Mouse (Mus musculus): ENCODE data around the gene Cers6. TPM values are rescaled to one million over a fixed set of nuclear protein-coding genes. Genes with fewer than 3 reads are reported as not detected.
A peak's percentile ranks its signal among the peaks of the same experiment; 100 is the strongest.

Gene Cers6
- total RNA-seq, 4 experiments from 2014 or later, result 4.4 to 11.7 (median 7.1) TPM

DNA sequence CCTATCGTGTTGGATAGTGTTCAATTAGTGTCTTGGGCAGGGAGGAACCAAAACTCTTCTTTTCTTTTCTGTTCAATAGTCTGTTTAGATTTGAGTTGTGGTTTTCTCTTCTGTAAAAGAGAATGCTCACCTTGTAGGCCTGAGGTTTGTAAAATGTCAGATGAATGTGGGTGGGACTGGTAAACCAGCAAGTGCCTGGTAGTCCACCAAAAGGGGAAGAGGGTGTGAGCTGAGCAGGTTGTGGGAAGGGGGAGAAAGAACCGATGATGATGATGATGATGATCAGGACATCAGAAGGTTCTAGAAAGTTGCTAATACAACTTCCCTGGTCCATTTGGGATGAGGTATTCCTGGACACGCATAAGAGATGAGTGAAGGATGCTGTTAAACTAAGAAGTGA is 55.1 kb downstream of the Cers6 start:
- DNase-seq (ENCODE audit: low spot score), result no peak

DNA sequence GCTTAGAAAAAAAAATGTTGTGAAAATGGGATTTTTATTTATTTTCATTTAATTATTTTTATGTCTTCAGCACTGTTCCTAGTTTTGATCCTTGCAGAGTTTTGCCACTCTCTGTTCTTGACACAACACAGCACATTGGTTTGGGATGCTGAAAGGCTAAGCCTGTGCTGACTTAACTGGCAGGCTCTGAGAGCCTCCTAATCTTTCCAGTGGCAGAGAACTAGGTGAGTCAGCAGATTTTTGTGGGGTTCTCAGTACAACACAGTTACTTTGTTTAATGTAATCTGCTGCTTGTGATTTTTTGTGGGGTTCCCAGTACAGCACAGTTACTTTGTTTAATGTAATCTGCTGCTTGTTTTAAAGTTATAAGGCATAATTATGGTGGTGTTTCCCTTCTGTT is 55.8 kb downstream of the Cers6 start:
- no peak for DNase-seq (ENCODE audit: low spot score)

DNA sequence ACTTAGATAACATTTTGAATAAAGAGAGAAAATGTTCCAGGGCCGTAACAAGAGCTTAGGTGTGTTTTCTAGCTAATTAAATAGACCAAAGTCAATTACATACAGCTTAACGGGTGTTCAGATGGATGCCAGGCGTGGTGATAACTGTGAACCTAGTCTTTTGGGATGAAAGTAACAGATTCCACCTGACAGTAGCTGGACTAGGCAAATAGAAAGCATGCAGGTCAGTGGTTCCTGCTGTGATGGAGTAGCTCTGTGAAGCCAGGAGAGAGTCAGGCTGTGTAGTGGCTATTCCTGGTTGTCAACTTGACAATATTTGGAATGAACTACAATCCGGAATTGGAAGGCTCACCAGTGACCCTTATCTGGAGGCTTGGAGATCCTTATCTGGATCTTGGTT is 56.3 kb downstream of the Cers6 start:
- no peak for DNase-seq (ENCODE audit: low spot score)

DNA sequence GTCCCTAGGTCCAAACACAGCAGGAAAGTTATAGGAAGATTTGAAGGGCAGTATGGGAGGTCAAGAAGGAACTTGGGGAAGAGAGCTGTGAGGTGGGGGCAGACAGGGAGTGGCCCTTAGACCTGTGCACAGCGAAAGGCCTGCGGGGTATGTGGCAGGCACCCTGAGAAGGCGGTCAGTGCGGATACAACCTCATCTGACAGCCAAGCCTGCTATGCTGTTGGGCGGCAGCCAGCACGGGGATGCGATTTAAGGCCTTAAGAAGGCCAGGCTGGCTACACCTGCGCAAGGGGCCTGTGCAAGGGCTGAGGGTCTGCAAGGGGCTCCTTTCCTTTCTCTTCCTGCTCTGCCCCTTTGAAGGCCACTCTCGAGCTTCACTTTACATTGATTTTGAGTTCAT is 63.1 kb downstream of the Cers6 start:
- no peak for DNase-seq (ENCODE audit: low spot score)

DNA sequence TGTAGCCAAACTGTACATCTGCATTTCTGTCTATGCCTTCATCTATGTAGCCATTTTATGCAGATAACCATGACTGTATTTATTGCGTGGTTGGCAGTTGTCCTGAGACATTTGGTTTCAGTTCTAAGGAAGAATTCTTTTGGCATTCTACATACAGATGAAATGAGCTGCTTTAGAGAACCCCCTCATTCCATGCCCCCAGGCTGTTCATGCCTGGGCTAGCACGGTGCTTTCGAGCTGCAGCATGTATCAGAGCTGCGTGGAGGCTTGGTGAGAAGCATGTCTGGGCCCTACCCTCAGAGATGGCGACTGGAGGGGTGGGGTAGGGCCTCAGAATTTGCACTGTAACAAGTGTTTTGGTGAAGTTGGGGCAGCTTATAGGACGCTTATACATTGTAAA is 64.3 kb downstream of the Cers6 start:
- no peak for DNase-seq (ENCODE audit: low spot score)

DNA sequence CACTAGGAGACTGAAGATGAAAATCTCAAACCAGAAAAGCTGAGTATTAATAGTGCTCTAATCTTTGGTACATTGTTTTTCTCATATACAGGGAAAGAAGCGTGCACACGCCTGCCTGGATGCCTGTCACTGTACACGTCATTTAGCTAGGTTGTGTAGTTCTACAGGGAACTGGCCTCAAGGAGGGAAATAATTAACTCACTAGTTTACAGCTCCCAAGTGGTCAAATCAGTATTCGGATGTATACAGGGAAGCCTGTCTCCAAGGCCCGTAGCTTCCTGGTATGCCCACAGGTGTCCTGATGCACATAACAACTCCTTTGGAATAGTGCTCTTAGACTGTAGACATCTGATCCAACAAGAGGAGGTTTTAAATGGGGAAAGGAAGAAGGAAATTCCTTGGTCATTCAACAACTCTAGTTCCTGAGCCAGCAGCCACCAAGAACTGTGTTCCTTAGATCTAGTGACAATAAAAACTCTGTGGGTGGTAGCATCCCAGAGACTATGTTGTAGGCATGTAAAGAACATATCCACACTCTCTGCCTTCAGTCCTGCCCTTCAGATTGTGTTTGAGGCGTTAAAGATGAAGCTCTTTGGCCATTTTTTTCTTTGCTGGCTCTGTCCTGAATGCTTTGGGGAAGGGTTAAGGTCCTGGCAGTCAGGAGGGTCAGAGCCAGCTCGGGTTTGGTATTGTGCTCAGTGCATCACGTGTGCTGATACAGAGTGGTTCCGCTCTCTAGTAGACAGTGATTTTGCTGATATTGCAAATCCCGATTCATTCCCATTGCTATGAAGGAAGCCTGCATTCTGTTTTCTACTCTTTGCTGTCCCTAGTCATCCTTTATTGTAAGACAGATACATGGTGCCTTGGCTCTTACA is 65.9 kb downstream of the Cers6 start:
- DNase-seq (ENCODE audit: low spot score), result no peak

DNA sequence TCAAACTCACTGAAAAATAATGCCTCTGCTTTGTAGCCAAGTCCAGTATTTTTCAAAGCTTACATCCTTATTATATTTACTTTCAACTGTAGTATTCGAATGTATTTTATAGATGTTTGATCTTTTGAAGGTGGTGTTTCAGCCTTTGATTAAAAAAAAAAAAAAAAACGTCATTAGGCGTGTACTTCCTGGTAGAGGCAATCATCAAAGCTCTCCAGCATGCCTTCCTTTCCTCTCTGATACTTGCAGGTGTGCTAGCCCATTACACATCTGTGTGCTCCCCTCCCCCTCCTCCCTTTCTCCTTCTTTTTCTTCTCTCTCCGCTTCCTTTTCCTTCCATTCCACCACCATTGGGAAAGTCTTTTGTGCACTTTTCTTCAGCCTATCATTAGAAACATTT is 71.0 kb downstream of the Cers6 start:
- no peak for DNase-seq (ENCODE audit: low spot score)

DNA sequence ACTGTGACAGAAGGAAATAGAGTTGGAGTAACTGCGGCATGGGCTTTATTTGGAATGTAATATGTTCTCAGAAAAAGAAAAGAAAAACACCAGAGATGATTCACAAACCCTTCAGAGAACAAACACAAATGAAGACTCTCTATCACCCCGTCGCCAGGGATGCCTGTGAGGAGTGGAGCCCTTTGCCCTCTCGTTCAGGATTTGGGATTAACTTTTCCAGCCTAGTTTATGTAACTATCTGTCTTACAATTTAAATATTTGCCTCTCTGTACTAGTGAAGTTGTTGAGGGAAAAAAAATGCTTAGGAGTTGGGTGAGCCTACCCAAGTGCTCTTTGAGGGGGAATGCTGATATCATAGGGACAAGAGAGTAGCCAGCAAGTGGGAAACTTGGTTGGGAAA is 71.4 kb downstream of the Cers6 start:
- DNase-seq (ENCODE audit: low spot score), result no peak

DNA sequence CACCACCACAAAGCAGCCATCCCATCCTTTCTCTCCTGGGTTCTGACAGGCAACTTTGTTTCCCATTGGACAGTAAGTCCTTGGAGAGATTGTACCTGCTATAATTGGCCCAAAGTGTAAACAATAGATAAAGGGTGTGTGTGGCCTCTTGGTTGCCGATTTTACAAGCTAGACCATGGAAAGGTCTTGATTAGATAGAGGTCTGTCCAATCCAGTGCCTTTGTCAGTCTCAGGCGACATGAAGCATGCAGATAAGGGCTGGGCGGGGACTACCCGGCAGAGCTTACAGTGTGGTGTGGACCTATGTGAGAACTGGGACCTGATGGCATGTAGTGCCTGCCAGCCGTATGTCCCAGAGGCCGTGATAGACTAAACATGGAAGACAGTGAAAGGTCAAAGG is 73.4 kb downstream of the Cers6 start:
- peak; percentile 56 for DNase-seq (ENCODE audit: low spot score)

DNA sequence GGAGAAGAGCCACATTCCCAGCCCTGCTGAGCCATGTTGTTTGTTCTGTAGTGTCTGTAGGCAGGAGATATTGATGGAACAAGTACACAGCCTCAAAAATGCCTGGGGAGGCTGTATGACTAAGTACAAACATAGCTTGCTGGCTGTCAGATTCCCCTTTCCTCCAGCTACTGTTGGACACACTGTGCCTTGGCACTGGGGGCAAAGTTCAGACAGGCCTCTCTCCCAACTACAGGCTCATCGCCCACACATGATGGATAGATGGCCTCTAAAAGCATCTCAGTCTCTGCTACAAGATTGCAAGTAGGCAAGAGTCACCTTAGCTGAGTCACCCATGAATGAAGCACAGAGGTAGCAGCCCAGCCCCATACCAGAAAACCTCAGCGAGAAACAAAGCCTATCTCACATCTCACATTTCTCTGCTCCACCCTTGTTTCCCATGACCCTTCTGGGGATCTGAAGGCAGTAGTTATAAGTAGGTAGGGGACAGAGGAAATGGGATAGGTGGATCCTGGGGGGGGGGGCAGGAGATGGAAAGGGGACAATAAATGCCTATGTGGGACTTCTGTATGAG is 74.6 kb downstream of the Cers6 start:
- DNase-seq (ENCODE audit: low spot score), result no peak

DNA sequence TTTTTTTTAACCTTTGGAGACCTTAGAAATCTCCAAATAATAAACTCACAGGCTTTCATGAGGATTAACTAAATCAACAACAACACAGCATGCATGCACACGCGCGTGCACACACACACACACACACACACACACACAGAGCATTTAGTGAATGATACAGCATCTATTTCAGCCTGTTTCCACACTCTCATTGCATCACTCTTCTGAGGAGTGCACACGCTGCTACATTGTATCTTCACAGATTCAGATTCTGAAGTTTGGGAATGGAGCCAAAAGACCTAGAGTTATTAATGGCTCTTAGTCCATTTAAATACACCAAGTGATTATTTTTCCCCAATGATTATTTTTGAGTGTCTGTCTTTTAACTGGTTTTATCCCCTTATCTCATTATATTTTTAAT is 75.5 kb downstream of the Cers6 start:
- no peak for DNase-seq (ENCODE audit: low spot score)

DNA sequence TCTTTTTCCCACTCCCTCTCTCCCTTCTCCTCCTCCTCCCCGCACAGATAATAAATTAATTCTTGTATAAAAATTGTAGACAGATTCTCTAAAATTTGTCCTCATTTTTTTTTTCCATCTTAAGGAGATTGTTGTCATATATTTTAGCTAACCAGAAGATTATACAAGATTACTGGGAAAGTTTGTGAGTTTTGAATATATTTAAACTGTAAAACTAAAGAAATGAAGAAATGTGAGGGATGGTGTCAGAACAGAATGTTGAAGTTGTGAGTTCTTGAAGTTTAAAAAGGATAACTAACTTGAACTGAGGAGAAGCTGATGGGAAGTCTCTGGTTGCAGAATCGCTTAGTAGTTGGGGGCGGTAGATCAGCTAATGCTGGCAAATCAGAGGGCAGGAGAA is 76.6 kb downstream of the Cers6 start:
- DNase-seq (ENCODE audit: low spot score), result no peak

DNA sequence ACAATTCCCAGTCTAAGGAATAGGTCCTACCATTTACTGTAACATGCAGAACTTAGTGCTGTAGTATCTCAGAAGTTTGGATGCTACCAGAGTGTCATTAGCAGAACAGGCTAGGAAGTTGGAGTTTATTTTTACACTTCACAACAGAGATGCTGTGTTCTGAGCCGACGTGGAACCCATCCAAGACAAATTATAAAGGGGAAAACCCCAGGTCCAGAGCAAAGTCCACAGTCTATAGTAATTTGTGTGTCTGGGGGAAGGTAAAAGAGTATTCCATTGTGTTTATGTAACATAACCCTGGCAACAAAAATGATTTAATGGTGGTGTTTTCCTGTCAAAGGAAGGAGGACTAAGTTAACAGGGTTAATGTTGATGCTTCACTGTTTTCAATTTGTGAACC is 83.7 kb downstream of the Cers6 start:
- no peak for DNase-seq (ENCODE audit: low spot score)

DNA sequence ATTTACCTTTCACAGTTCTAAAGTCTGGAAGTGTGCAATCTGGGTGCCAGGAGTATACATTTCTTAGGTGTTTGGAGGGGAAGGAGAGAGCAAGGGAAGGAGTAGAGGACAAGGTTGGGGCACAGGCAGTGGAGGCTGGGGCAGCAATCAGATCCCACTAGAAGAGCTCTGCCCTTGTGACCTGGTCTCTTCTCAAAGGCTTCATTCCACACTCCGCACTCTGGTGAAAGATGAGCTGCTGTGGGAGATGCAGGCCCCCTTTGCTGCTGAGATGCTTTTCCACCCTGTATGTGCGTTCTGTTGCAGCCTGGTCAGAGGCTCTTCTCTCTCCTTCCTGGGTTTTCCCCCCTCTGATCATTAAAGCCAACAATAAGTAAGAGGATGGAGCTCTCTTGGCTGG is 84.7 kb downstream of the Cers6 start:
- no peak for DNase-seq (ENCODE audit: low spot score)

DNA sequence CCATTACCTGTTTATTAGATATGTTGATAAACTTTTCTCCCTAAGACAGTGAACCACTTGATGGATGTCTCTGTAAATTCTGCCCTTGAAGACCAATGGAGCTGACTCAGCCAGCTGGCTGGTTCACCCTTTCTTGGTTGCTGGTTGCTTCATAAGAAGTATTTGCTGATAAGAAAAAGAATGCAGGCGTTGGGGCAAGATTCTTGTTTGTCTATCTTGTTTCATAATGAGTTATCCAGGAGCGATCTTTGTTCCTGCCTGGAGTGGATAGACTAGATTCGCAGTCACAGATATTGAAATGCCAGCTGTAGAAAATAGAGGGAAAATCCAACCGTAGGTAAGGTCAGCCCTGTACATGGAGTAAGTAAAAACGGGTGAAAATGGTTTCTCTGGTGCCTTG is 85.6 kb downstream of the Cers6 start:
- no peak for DNase-seq (ENCODE audit: low spot score)

DNA sequence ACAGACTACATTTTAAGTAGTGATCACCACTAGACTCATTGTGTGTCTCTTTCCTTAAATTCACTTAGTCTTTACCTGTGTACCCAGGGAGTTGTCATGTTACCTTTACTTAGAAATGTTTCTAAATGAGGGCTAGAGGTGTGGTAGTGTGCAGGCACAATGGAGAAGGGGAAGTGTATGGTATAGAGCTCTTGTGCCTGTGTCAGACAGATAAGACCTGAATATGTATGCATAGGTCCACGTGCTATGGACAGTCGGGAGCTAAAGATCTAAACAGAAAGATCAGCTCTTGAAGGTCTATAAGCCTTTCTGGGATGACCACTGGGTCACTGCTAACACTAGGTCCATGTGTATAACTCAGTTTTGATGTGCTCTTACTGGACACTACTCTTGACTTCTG is 87.9 kb downstream of the Cers6 start:
- no peak for DNase-seq (ENCODE audit: low spot score)

DNA sequence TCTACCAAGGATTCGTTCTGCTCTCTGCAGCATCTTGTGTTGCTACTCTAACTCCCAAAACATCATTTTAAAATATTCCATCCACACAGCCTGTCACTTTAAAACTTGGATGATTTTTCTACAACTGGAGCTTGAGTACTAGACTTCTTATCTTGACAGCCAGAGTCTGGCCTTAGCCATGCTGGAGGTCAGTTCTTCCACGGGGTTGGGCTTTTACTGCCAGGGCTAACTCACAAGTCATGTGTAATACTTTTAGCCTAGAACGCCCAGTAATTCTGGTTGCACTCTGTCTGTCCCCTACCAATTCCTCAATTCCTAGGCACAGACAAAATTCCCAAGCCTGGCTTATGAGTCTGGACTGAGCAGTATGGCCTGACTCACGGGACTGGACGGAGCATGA is 88.5 kb downstream of the Cers6 start:
- peak; percentile 53 for DNase-seq (ENCODE audit: low spot score)

DNA sequence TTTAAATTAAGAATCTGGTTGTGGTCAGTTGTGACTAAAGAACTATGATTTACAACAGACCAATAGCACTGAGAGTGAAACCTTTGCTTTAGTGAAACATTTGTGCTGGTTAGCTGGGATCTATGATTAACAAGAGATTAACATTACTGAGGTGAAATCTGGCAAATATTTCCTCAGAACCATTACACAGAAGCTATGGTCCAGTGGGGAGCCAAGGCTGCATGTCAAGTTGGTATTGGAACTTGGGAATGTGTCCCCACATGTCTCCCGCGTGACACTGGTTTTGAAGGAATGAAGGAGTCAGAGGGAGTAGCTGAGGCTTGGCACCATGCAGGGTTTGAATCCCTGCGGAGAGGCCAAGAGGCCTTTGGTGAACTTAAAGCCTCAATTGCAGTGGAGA is 90.5 kb downstream of the Cers6 start:
- DNase-seq (ENCODE audit: low spot score), result no peak

DNA sequence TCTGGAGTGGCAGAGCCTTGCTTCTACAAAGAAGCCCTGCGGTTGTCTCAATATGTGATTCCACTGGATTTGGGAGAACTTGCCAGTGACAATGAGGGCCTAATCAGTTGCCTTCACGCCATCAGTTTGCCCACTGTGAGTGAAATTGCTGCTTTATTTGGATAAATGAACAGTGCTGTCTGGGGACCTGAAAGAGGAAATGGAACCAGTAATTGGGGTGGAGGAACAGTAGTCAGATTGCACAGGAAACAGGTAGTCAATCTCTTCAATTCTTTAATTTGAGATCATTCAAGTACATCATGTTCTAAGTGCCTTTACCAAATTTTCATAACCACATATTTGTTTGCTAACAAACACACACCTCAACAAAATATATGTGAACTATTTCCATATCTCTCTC is 92.4 kb downstream of the Cers6 start:
- no peak for DNase-seq (ENCODE audit: low spot score)

DNA sequence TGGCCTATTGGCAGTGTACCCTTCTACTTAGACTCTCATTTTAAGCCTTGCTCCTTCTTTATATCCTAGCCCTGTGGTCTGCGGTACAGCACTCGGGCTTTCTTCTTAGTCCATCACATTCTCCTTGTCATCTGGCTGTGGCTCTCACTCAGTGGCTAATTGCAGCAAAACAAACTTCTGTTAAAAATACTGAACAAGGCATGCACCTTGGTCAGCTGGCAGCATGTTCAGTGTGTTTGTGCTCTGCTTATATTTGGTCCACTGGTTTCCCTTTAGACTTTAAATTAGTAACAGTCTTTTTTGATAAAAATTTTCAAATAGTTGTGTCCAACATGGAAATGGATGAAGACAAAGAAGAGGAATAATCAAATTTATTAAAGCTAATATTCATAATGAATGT is 94.3 kb downstream of the Cers6 start:
- no peak for DNase-seq (ENCODE audit: low spot score)

DNA sequence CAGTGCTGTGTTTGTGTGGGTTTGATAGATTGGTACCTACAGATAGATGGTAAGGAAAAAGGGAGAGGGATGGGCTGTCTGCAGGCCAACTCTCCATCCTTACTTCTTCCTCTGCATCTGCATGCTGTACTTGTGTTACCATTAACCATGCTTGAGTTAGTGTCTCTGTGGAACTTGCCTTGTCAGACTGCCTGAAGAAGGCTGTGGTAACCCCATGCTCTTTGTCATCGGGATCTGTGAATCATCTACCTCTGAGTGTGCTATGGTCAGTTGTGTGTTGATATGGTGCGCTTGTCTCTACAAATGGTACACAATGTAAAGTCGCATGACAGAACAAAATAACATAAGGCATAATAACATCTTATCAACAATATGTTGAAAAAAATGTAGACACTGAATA is 94.9 kb downstream of the Cers6 start:
- no peak for DNase-seq (ENCODE audit: low spot score)

DNA sequence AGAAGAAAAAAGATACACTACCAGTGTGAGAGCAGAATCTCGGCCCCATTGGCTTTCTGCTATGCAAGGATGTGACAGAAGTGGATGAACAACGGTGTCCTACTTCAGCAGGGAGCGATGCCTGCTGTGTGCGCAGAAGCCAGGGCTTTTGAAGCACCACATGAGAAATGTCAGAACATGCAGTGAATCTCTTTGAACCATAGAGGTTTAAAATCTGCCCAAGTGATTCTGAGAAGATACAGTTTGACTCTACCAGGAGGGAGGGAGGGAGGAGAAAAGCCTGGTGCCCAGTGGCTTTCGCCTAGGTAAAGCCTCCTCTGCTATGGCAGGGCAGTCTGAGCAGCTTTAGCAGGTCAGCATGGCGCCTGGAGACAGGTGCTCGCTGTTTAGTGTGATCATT is 96.6 kb downstream of the Cers6 start:
- DNase-seq (ENCODE audit: low spot score), result no peak

DNA sequence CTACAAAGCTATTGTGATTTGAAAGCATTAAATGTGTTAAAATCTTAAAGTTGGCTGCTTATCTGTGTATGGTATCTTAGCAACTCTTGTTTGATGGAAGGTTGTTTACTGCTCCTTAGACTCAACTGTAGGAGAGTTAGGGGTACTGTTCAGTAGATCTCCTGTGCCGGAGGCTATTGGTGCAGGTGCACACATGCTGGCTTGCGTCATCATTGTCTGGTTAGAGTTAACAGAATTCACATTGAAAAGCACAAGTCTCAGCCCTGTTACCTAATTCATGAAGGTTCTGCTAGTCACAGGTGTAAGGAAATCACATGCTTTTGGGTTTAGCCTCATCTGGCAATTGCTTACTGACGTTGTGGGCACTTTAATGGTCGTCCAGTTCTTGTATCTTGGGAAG is 98.3 kb downstream of the Cers6 start:
- no peak for DNase-seq (ENCODE audit: low spot score)

DNA sequence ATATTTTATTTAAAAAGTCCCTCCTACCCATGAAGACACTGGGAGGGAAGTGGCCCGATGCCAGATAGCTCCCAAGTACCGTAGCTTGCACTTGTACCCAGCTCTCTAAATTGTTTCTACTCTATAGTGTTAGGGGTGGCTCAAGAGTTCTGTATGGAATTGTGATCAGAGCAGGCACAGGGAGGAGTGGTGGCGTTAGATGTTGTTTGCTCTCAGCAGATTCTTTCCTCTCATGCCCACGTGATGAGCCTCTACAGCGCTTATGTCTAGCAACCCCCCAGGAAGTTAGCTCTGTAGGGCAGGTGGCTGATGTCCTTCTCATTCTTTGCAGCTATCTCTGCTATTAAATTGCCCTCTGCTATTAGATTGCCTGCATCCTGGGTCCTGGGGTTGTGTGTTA is 98.8 kb downstream of the Cers6 start:
- DNase-seq (ENCODE audit: low spot score), result no peak

Measured in heart, adult 8-10 months (tissue).